Mouse (Mus musculus) embryonic facial prominence, embryonic 14.5 days (tissue): ENCODE data around the gene P4ha3. TPM values are rescaled to one million over a fixed set of nuclear protein-coding genes. Genes with fewer than 3 reads are reported as not detected.

ENCODE experiments used
- ATAC-seq: fragments of 200-750 bp; cut with Nextera tagmentation; 2 replicates; pipeline ENCODE4 v1.8.0; 2017; ENCODE audit warnings: low read depth, moderate number of reproducible peaks, moderate TSS enrichment
- DNase-seq: peaks from one replicate; pipeline ENCODE4 v3.0.0-alpha.2; 2015; ENCODE audit warnings: low spot score
- H3K27ac ChIP-seq: fragments of 300-500 bp; sonication (generic); replicated peaks from 2 replicates; pipeline ENCODE4 v1.5.1; 2014; ENCODE audit warnings: low read depth, mild to moderate bottlenecking, low read length, moderate library complexity
- H3K27me3 ChIP-seq: fragments of 300-500 bp; sonication (generic); replicated peaks from 2 replicates; pipeline ENCODE4 v1.6.1; 2014; ENCODE audit warnings: low read length; ENCODE audit not compliant: control insufficient read depth, insufficient read depth
- H3K36me3 ChIP-seq: fragments of 300-500 bp; sonication (generic); 2 replicates; pipeline ENCODE4 v1.6.1; 2014; ENCODE audit warnings: low read length, mixed read lengths; ENCODE audit not compliant: control insufficient read depth, insufficient read depth
- H3K4me1 ChIP-seq: fragments of 300-500 bp; sonication (generic); 2 replicates; pipeline ENCODE4 v1.6.1; 2014; ENCODE audit warnings: antibody characterized with exemption, low read length; ENCODE audit not compliant: control insufficient read depth, insufficient read depth
- H3K4me2 ChIP-seq: fragments of 300-500 bp; sonication (generic); 2 replicates; pipeline ENCODE4 v1.6.1; 2014; ENCODE audit warnings: low read depth, mild to moderate bottlenecking, low read length, moderate library complexity, mixed read lengths
- H3K4me3 ChIP-seq: fragments of 300-500 bp; sonication (generic); 2 replicates; pipeline ENCODE4 v1.5.1; 2014; ENCODE audit warnings: low read depth, mild to moderate bottlenecking, low read length
- H3K9ac ChIP-seq: fragments of 300-500 bp; sonication (generic); 2 replicates; pipeline ENCODE4 v1.6.1; 2014; ENCODE audit warnings: low read depth, mild to moderate bottlenecking, low read length, moderate library complexity, mixed read lengths
- H3K9me3 ChIP-seq: fragments of 300-500 bp; sonication (generic); 2 replicates; pipeline ENCODE4 v1.6.1; 2016; ENCODE audit warnings: low read length; ENCODE audit not compliant: control insufficient read depth
- WGBS: fragments of 180-500 bp; shearing (Covaris S2); extraction: QIAGEN DNeasy Blood & Tissue Kit; methylation state at CpG from one replicate; pipeline ENCODE4 v1.1.7; 2014; 5-methylcytosine and 5-hydroxymethylcytosine counted together
- polyA plus RNA-seq: library from polyadenylated mRNA; unstranded; fragments of >200 nt; fragmentation: Nextera tagmentation; extraction: Ambion mirVana; gene quantifications from 2 replicates; pipeline ENCODE4 v1.2.1, GENCODE M21; 2014

Gene P4ha3
- polyA plus RNA-seq, 1 experiment from 2014 or later: 24.5 TPM

DNA sequence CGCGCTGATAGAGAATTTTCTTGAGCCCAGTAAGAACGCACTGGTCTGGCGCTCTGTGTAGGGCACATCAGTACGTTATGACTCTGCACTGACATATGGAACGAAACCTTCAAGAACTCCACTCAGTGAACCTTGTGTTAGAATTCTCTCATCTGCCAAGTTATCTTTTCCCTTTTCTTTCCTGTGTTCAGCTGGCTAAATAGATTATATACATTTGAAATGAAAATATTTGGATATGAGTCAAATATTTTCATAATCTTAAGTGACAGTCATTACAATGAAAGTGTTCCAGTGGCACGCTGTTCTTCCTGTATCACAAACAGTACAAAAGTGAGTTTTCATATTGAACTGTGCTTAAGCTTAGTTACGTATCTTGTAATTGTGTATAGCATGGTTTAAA is 13.0 kb upstream of the P4ha3 start:
- ATAC-seq (no peak), DNase-seq (no peak)
- H3K9ac ChIP-seq: no peak overlapping the region
- H3K4me2 ChIP-seq: no peak overlapping the region
- H3K9me3 ChIP-seq: no peaks in the 10 kb centered on the region
- no peak overlapping the region for H3K4me3 ChIP-seq
- no peaks in the 10 kb centered on the region for H3K27me3 ChIP-seq
- H3K36me3 ChIP-seq: no peaks in the 10 kb centered on the region
- no peaks in the 10 kb centered on the region for H3K4me1 ChIP-seq
- WGBS: 94% methylated on average over 8 of the region's 8 CpGs
- no peak overlapping the region for H3K27ac ChIP-seq

DNA sequence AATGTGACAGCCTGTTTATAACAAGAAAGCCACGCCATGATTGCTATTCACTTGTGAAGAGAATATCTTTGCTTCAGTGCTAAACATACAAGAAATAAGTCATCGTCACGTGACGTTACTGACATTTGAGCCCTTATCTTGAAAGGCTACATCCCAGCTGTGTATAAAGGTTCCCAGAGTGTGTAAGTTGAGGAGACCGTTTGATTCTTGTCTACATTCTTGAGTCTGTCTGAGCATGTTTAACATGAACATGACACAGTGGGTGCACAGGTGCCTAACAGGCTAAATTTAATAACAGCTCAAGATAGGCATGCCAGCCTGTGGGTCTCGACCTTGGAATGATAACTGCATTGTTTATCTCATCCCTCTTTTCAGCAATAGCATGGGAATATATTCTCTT is 10.8 kb upstream of the P4ha3 start:
- no peak overlapping the region for H3K4me2 ChIP-seq
- WGBS: 56% methylated on average over 6 of the region's 6 CpGs

DNA sequence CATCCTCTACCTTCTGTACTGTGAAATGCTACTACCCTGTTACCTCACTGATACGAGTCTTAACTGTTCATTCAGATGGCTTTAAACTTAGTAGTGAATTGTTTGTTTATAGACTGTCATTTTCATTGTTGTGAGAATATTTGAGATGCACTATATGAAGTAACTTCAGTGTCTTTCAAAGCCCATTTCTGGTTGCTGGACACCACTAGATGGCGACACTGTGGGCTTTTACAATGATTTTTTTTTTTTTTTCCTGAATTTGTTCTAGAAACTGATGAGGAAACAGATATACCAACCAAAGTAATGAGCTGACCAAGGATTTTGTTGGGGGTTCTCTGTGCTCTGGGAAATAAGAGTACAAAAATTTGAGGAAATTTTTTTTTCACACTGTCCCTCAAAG is 8.9 kb upstream of the P4ha3 start:
- Histone ChIP-seq H3K36me3 (no peaks in the 10 kb centered on the region), H3K27me3 (no peaks in the 10 kb centered on the region), H3K27ac (no peak overlapping the region), H3K9me3 (no peaks in the 10 kb centered on the region), H3K9ac (no peak overlapping the region), H3K4me2 (no peak overlapping the region), H3K4me1 (no peaks in the 10 kb centered on the region), H3K4me3 (no peak overlapping the region)
- DNase-seq: no peak
- ATAC-seq: no peak
- 42% methylated on average over 2 of the region's 2 CpGs for WGBS

More for the DNA sequence above, 10.8 kb upstream of the P4ha3 start:
- Histone ChIP-seq H3K4me3 (no peak overlapping the region), H3K4me1 (no peaks in the 10 kb centered on the region), H3K27me3 (no peaks in the 10 kb centered on the region), H3K9ac (no peak overlapping the region), H3K36me3 (no peaks in the 10 kb centered on the region), H3K27ac (no peak overlapping the region), H3K9me3 (no peaks in the 10 kb centered on the region)
- peak; percentile 47 for DNase-seq
- ATAC-seq: no peak

DNA sequence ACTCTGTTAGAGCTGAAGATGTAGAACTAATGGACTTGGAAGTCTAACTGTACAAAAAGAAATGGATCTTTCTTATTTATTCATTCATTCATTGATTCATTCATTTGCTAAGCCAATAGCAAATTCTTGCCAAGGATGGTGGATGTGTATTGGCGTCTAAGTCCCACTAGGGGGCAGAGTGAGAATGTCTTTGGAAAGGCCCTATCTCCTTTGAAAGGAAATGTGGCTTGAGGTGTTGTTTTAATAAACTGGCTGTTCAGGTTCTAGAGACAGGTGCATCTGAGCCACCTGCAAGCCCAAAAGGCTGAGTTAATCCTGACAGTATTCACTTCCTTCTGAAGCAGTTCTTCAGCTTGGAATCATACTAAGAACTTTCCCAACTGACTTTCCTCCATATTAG is 5.5 kb upstream of the P4ha3 start:
- no peaks in the 10 kb centered on the region for H3K9me3 ChIP-seq
- no peak overlapping the region for H3K9ac ChIP-seq
- peak; percentile 78; the same call in 1 of the 2 replicates for ATAC-seq
- peak; percentile 84 for DNase-seq
- no peak overlapping the region for H3K4me2 ChIP-seq
- no peaks in the 10 kb centered on the region for H3K36me3 ChIP-seq
- 0% methylated on average over 1 of the region's 1 CpGs for WGBS
- H3K27me3 ChIP-seq: no peaks in the 10 kb centered on the region
- H3K4me3 ChIP-seq: no peak overlapping the region
- H3K4me1 ChIP-seq: 0 out of 2 replicates have a peak, but pooled peaks cover 2% of the 10 kb centered on the region
- no peak overlapping the region for H3K27ac ChIP-seq

DNA sequence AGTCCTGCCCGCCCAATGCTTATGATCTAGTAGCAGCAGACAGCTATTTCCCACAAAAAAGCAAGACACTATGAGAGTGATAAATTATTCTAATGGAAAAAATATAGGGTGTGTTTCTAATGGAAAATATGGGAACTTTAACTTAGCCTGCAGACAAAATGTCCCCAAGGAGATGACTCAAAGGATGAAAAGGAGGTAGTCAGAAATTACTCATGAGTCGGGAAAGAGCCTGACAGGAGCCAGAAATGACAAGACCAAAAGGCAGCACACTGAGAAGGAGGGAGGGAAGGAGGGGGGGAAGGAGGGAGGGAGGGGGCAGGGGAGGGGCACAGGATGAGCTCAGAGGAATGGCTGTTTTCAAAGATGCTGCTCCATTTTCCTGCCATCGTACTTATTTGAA is 3.7 kb upstream of the P4ha3 start:
- no peak overlapping the region for H3K4me2 ChIP-seq
- no peak overlapping the region for H3K9ac ChIP-seq
- H3K9me3 ChIP-seq: no peaks in the 10 kb centered on the region
- DNase-seq (peak; percentile 33), ATAC-seq (no peak)
- H3K27me3 ChIP-seq: no peaks in the 10 kb centered on the region
- WGBS: 49% methylated on average over 3 of the region's 3 CpGs
- H3K36me3 ChIP-seq: no peaks in the 10 kb centered on the region
- H3K4me3 ChIP-seq: no peak overlapping the region
- H3K27ac ChIP-seq: no peak overlapping the region
- H3K4me1 ChIP-seq: peaks cover 9% of the 10 kb centered on the region

DNA sequence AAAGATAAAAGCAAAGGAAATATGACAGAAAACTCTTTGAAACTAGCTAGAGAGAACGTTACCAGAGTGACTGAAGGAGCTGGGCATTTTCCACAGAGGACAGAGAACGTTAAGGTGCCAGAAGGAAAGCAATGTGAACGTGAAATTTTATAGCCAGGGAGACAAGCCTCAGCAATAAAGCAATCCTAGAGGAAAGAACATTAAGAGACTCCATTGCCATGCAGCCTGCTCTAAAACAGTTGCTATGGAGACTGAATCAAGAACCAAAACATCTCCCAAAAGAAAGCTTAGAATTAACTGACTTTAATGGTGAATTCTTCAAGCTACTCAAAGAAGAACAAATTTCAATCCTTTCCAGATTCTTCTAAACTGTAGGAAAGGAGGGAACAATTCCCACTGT is 2.0 kb upstream of the P4ha3 start:
- no peaks in the 10 kb centered on the region for H3K27me3 ChIP-seq
- no peak overlapping the region for H3K9ac ChIP-seq

DNA sequence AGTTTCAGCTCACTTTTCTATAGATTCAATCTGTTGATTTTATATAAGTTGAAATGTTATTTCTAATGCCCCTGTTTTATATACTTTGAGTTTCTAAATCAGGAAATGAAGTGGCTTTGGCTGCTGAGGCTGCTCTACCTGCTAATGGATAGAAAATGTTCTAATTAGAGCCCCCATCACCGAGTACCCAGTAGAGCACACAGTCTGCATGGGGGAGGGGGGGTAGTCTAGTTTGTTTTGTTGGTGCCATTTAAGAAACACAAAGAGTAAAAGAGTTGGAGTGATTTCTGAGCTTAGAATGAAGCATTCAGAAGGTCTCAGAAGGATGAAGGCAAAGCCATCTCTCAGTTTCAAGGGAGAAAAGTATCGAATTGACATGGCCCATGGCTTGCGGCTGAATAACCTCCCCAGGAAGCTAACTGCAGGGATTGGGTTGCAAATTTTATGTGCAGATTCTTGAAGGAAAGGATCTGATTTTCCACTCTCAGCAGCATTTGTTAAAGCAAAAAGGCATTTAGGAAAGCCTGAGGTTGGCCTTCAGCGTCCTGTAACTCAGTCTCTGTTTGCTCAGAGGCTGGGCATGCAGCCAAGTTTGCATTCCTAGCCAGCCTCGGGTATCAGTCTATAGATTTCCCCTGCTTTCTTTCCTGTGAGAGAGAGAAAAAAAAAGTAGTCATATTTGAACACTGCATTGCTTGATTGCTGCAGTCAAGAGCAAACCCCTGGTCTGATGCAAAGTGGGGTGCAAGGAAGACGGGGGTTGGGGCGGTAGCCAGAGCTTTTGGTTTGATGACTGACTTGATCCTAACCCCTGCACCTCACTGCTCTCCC is 2.6 kb downstream of the P4ha3 start:
- Histone ChIP-seq H3K27me3 (no peaks in the 10 kb centered on the region), H3K9ac (peak overlapping the region; percentile 48), H3K9me3 (no peaks in the 10 kb centered on the region), H3K27ac (peak overlapping the region; percentile 95), H3K4me2 (peak overlapping the region; percentile 92), H3K4me1 (peaks cover 39% of the 10 kb centered on the region), H3K4me3 (peak overlapping the region; percentile 18), H3K36me3 (0 out of 2 replicates have a peak, but pooled peaks cover 12% of the 10 kb centered on the region)
- WGBS: 3% methylated on average over 7 of the region's 7 CpGs
- DNase-seq: peak; percentile 98
- peak; percentile 94 for ATAC-seq

More for the DNA sequence above, 2.0 kb upstream of the P4ha3 start:
- ATAC-seq (no peak), DNase-seq (no peak)
- no peaks in the 10 kb centered on the region for H3K36me3 ChIP-seq
- H3K4me3 ChIP-seq: no peak overlapping the region
- WGBS: 35% methylated on average over 3 of the region's 3 CpGs
- no peaks in the 10 kb centered on the region for H3K9me3 ChIP-seq
- H3K27ac ChIP-seq: no peak overlapping the region; the same call in 1 of the 2 replicates
- peaks cover 22% of the 10 kb centered on the region for H3K4me1 ChIP-seq
- no peak overlapping the region for H3K4me2 ChIP-seq

DNA sequence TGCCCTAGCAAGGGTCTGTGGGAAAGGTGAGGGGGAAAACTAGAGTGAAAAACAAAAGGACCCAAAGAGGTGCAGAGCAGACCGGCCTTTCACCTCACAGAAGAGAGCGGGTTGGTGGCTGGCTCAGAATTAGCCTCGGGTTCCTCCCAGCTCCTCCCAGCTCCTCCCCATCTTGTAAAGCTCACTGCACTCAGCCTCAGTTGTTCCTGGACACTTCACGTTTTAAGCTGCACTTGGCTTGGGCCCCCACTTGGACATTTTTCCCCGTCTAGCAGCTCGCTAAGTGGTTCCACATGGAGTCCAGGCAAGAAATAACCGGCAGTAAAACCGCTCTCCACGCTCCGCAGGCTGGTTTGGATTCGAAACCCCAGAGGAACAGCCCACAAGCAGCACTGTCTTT is 3.3 kb downstream of the P4ha3 start:
- peak overlapping the region; percentile 95 for H3K27ac ChIP-seq
- WGBS: 14% methylated on average over 11 of the region's 11 CpGs
- ATAC-seq (peak; percentile 87), DNase-seq (peak; percentile 94)
- H3K9ac ChIP-seq: peak overlapping the region; percentile 48
- H3K36me3 ChIP-seq: 0 out of 2 replicates have a peak, but pooled peaks cover 17% of the 10 kb centered on the region
- peak overlapping the region; percentile 92 for H3K4me2 ChIP-seq
- H3K9me3 ChIP-seq: no peaks in the 10 kb centered on the region
- H3K4me3 ChIP-seq: peak overlapping the region; percentile 18
- no peaks in the 10 kb centered on the region for H3K27me3 ChIP-seq
- peaks cover 37% of the 10 kb centered on the region for H3K4me1 ChIP-seq

DNA sequence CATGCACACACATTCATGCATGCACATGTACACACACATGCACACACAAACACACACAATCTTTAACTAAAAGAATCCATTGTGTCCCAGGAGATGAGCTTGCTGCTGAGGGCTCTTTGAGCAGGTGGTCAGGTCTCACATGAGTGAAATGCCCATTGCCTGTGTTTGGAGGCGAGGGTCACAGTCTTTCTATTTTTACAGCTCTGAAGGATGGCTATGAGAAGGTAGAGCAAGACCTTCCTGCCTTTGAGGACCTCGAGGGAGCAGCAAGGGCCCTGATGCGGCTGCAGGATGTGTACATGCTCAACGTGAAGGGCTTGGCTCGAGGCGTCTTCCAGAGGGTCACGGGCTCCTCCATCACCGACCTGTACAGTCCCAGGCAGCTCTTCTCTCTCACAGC is 8.2 kb downstream of the P4ha3 start:
- ATAC-seq (no peak), DNase-seq (no peak)
- Histone ChIP-seq H3K4me2 (no peak overlapping the region), H3K36me3 (peaks cover 43% of the 10 kb centered on the region; the same call in 1 of the 2 replicates), H3K9me3 (no peaks in the 10 kb centered on the region), H3K4me1 (peaks cover 14% of the 10 kb centered on the region), H3K4me3 (no peak overlapping the region), H3K9ac (no peak overlapping the region), H3K27ac (no peak overlapping the region), H3K27me3 (no peaks in the 10 kb centered on the region)
- WGBS: 88% methylated on average over 8 of the region's 8 CpGs
